Mouse (Mus musculus) ES-E14 (cell line): ENCODE measurements around the gene Galnt17. TPM values are rescaled to one million over a fixed set of nuclear protein-coding genes. Genes with fewer than 3 reads are reported as not detected.

Experiments used
- DNase-seq: peaks from one replicate; pipeline ENCODE4 v3.0.0-alpha.2; 2013; ENCODE audit warnings: low read depth, low spot score
- H3K27ac ChIP-seq: 2 replicates; pipeline ENCODE4 v1.5.1; 2012; ENCODE audit warnings: low read depth, mild to moderate bottlenecking, low read length, moderate library complexity, mixed read lengths; ENCODE audit not compliant: poor library complexity, insufficient read depth, severe bottlenecking
- H3K36me3 ChIP-seq: 2 replicates; pipeline ENCODE4 v1.6.1; 2012; ENCODE audit warnings: mild to moderate bottlenecking, low read length, moderate library complexity, mixed read lengths; ENCODE audit not compliant: control insufficient read depth, poor library complexity, insufficient read depth, severe bottlenecking
- H3K4me1 ChIP-seq, 2 experiments: fragments of 150-350 bp in 1 of 2; sonication (generic) in 1 of 2; 2 replicates each; pipeline ENCODE4 v1.6.1; 2012; ENCODE audit warnings: low read length in 2 of 2, mild to moderate bottlenecking in 1 of 2, mixed read lengths in 1 of 2; ENCODE audit not compliant: control insufficient read depth in 2 of 2, insufficient read depth in 2 of 2, poor library complexity in 1 of 2
- H3K4me3 ChIP-seq, 2 experiments: fragments of 150-350 bp in 1 of 2; sonication (generic) in 1 of 2; 2 replicates each; pipeline ENCODE4 v1.5.1; 2012; ENCODE audit warnings: low read length in 2 of 2, low read depth in 1 of 2, mild to moderate bottlenecking in 1 of 2, mixed read lengths in 1 of 2; ENCODE audit not compliant: insufficient read depth in 1 of 2, poor library complexity in 1 of 2, severe bottlenecking in 1 of 2
- H3K9ac ChIP-seq: 2 replicates; pipeline ENCODE4 v1.6.1; 2012; ENCODE audit warnings: low read depth, mild to moderate bottlenecking, low read length, mixed read lengths; ENCODE audit not compliant: poor library complexity, insufficient read depth, severe bottlenecking
- H3K9me3 ChIP-seq: fragments of 150-350 bp; sonication (generic); 2 replicates; pipeline ENCODE4 v1.6.1; 2012; ENCODE audit warnings: low read depth, mild to moderate bottlenecking, low read length; ENCODE audit not compliant: control insufficient read depth, insufficient read depth
- CHD2 ChIP-seq: IDR thresholded peaks from 2 replicates; pipeline ENCODE4 v1.6.1; 2014; ENCODE audit warnings: mild to moderate bottlenecking, low read depth, low read length, inconsistent platforms
- HCFC1 ChIP-seq: IDR thresholded peaks from 2 replicates; pipeline ENCODE4 v1.6.1; 2012; ENCODE audit warnings: low read length, inconsistent platforms, borderline replicate concordance; ENCODE audit not compliant: insufficient read depth
- MAFK ChIP-seq: IDR thresholded peaks from 2 replicates; pipeline ENCODE4 v1.6.1; 2014; ENCODE audit warnings: mild to moderate bottlenecking, low read depth, low read length, inconsistent platforms; ENCODE audit not compliant: insufficient read depth
- ZC3H11A ChIP-seq: IDR thresholded peaks from 2 replicates; pipeline ENCODE4 v1.6.1; 2012; ENCODE audit warnings: low read depth, mild to moderate bottlenecking, inconsistent platforms, low read length, borderline replicate concordance
- ZNF384 ChIP-seq: IDR thresholded peaks from 2 replicates; pipeline ENCODE4 v1.6.1; 2012; ENCODE audit warnings: low read depth, low read length, inconsistent platforms
- in situ Hi-C, 2 experiments: fragments of 600-800 bp; cut with MboI; formaldehyde crosslinking; loops; one replicate each; pipeline ENCODE4 v1.15.1; 2025; ENCODE audit warnings: low sequenced_read_pairs in 2 of 2, inconsistent platforms in 1 of 2; ENCODE audit not compliant: unreplicated experiment in 2 of 2
- total RNA-seq: library from RNA; depleted of rRNA; stranded (reverse); fragments of 300-350 nt; gene quantifications from 2 replicates; pipeline ENCODE4 v1.2.3, GENCODE M21; 2012

Galnt17 gene
- total RNA-seq, 1 experiment: 2.2 TPM

DNA sequence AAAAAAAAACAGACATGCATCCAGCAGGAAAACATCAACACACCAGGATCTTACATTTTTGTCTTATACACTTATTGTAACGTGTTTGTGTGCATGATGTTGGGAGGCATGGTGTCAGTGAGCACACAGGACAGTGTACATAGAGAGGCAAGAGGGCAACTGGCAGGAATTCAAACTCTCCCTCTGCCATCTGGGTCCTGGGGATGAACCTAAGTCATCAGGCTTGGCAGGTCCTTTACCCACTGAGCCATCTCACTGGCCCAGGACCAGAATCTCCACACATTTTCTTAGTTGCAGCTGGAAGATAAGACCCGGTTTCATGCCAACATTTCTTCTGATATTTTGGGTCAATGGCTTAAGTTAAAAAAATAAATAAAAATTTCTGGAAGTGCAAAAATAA lies 329.4 kb downstream of the Galnt17 start:
- Histone ChIP-seq H3K9ac (no peak overlapping the region), H3K4me3 (no peak overlapping the region), H3K27ac (no peak overlapping the region), H3K9me3 (no peaks in the 10 kb centered on the region), H3K4me1 (no peaks in the 10 kb centered on the region), H3K36me3 (no peaks in the 10 kb centered on the region)
- no peak for DNase-seq
- in situ Hi-C loops: no loop called here
- TF ChIP-seq HCFC1 (no peak), ZNF384 (no peak), ZC3H11A (no peak), CHD2 (no peak), MAFK (no peak)

DNA sequence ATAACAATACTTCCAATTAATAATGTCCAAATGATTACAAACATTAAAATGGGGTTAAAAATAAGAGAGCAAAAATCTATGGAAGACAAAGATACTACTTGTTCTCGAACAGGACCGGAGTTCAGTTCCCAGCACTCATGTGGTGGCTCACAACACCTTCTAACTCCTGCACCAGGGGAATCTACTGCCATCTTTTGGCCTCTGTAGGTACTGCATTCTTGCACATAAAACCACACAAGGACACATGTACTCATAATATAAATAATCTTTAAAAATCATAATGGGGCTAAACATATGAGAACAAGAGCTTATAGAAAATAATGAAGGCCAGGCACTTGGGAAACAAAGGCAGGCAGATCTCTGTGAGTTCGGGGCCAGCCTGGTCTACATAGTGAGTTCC lies 330.3 kb downstream of the Galnt17 start:
- Histone ChIP-seq H3K4me3 (no peak overlapping the region), H3K9me3 (no peaks in the 10 kb centered on the region), H3K9ac (no peak overlapping the region), H3K36me3 (no peaks in the 10 kb centered on the region), H3K27ac (no peak overlapping the region), H3K4me1 (no peaks in the 10 kb centered on the region)
- no peak for TF ChIP-seq ZNF384
- no peak for TF ChIP-seq ZC3H11A
- TF ChIP-seq CHD2: no peak
- no peak for TF ChIP-seq MAFK
- no peak for TF ChIP-seq HCFC1
- in situ Hi-C loops: no loop called here
- peak; percentile 13 for DNase-seq

DNA sequence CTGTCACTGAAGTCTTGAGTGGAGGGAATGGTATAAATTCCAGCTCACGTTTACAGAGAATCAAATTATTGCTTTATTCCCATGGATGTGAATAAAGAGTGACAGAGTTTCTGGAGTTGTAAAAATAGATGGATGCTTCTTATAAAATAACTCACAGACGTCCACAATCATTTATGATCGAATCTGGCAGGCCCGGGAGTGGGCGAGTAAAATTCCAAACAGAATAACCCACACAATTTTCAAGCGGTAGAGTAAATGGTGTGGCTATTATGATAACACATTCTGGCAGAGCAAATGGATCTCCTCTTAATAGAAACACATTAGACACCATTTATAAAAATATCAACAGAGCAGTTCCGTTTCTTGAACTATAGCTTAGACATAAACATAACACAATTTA lies 355.9 kb downstream of the Galnt17 start:
- DNase-seq: no peak
- in situ Hi-C loops: no loop called here
- Histone ChIP-seq H3K9ac (no peak overlapping the region), H3K36me3 (no peaks in the 10 kb centered on the region), H3K4me3 (no peak overlapping the region), H3K27ac (no peak overlapping the region), H3K9me3 (no peaks in the 10 kb centered on the region), H3K4me1 (peaks cover 0 to 3% of the 10 kb centered on the region in 2 experiments; a peak in 1 of 4 replicates)
- TF ChIP-seq CHD2: no peak
- no peak for TF ChIP-seq ZC3H11A
- TF ChIP-seq MAFK: no peak
- no peak for TF ChIP-seq ZNF384
- TF ChIP-seq HCFC1: no peak

GRCm38 (mm10) chr5:130950894-130951400 lies 357.4 kb downstream of the Galnt17 start:
- in situ Hi-C loops: no loop called here

More at GRCm38 (mm10) chr5:130950894-130951400, 357.4 kb downstream of the Galnt17 start:
- peak overlapping the region; percentile 3 to 57; a peak in 2 of 4 replicates for H3K4me3 ChIP-seq
- H3K4me1 ChIP-seq: peaks cover 0 to 3% of the 10 kb centered on the region in 2 experiments; a peak in 1 of 4 replicates
- no peak overlapping the region for H3K9ac ChIP-seq
- no peak for TF ChIP-seq ZNF384
- TF ChIP-seq ZC3H11A: 0 out of 2 replicates have a peak, but pooled peaks have one; percentile 22
- TF ChIP-seq MAFK: no peak
- no peak for TF ChIP-seq CHD2
- TF ChIP-seq HCFC1: no peak
- H3K9me3 ChIP-seq: no peaks in the 10 kb centered on the region
- no peak overlapping the region; the same call in 1 of the 2 replicates for H3K27ac ChIP-seq
- DNase-seq: peak; percentile 75
- no peaks in the 10 kb centered on the region for H3K36me3 ChIP-seq
